Mouse (Mus musculus) hindbrain, embryonic 12.5 days (tissue): ENCODE data around the gene C130050O18Rik. TPM values are rescaled to one million over a fixed set of nuclear protein-coding genes. Genes with fewer than 3 reads are reported as not detected.
A peak's percentile ranks its signal among the peaks of the same experiment; 100 is the strongest.

ENCODE experiments used
- ATAC-seq: fragments of 200-750 bp; cut with Nextera tagmentation; 2 replicates; pipeline ENCODE4 v1.8.0; 2017; ENCODE audit warnings: moderate TSS enrichment; ENCODE audit not compliant: low FRiP score
- H3K27ac ChIP-seq: fragments of 300-500 bp; sonication (generic); 2 replicates; pipeline ENCODE4 v1.5.1; 2016; ENCODE audit warnings: mild to moderate bottlenecking
- H3K27me3 ChIP-seq: fragments of 300-500 bp; sonication (generic); 2 replicates; pipeline ENCODE4 v1.6.1; 2016; ENCODE audit warnings: mild to moderate bottlenecking
- H3K36me3 ChIP-seq: fragments of 300-500 bp; sonication (generic); 2 replicates; pipeline ENCODE4 v1.6.1; 2016; ENCODE audit warnings: mild to moderate bottlenecking
- H3K4me1 ChIP-seq: fragments of 300-500 bp; sonication (generic); 2 replicates; pipeline ENCODE4 v1.6.1; 2016
- H3K4me2 ChIP-seq: fragments of 300-500 bp; sonication (generic); replicated peaks from 2 replicates; pipeline ENCODE4 v1.6.1; 2016; ENCODE audit warnings: mild to moderate bottlenecking
- H3K4me3 ChIP-seq: fragments of 300-500 bp; sonication (generic); 2 replicates; pipeline ENCODE4 v1.5.1; 2016; ENCODE audit warnings: mild to moderate bottlenecking
- H3K9ac ChIP-seq: fragments of 300-500 bp; sonication (generic); 2 replicates; pipeline ENCODE4 v1.6.1; 2016; ENCODE audit warnings: mild to moderate bottlenecking, moderate library complexity
- H3K9me3 ChIP-seq: fragments of 300-500 bp; sonication (generic); replicated peaks from 2 replicates; pipeline ENCODE4 v1.6.1; 2016; ENCODE audit warnings: mild to moderate bottlenecking
- WGBS: fragments of 180-500 bp; shearing (Covaris S2); methylation state at CpG from one replicate; pipeline ENCODE4 v1.1.7; 2016; 5-methylcytosine and 5-hydroxymethylcytosine counted together
- microRNA counts: library from miRNA; unstranded; fragments of <30 nt; microRNA quantifications from one replicate; lab custom pipeline; 2017
- microRNA-seq: library from miRNA; unstranded; fragments of <30 nt; microRNA quantifications from one replicate; pipeline ENCODE4, GENCODE M21; 2017
- polyA plus RNA-seq: library from polyadenylated mRNA; unstranded; fragments of >200 nt; fragmentation: Nextera tagmentation; extraction: Ambion mirVana; gene quantifications from 2 replicates; pipeline ENCODE4 v1.2.1, GENCODE M21; 2016

C130050O18Rik gene
- polyA plus RNA-seq, 1 experiment from 2014 or later, result 0.45 TPM

GRCm38 (mm10) chr5:139457241-139457640, 52.2 kb downstream of the C130050O18Rik start:
- H3K9ac ChIP-seq, result no peak overlapping the region
- H3K27ac ChIP-seq, result no peak overlapping the region
- H3K27me3 ChIP-seq, result no peaks in the 10 kb centered on the region
- H3K4me2 ChIP-seq, result no peak overlapping the region
- H3K4me1 ChIP-seq, result peaks cover 15% of the 10 kb centered on the region
- H3K4me3 ChIP-seq, result no peak overlapping the region
- WGBS, result 93% methylated on average over 8 of the region's 8 CpGs
- ATAC-seq, result no peak
- H3K36me3 ChIP-seq, result peaks cover 17% of the 10 kb centered on the region; the same call in 1 of the 2 replicates
- H3K9me3 ChIP-seq, result no peaks in the 10 kb centered on the region

GRCm38 (mm10) chr5:139459938-139460337, 54.9 kb downstream of the C130050O18Rik start:
- peaks cover 15% of the 10 kb centered on the region for H3K4me1 ChIP-seq
- H3K9ac ChIP-seq, result peak overlapping the region; percentile 66
- peaks cover 5% of the 10 kb centered on the region; the same call in 1 of the 2 replicates for H3K36me3 ChIP-seq
- 13% methylated on average over 10 of the region's 10 CpGs for WGBS
- H3K27me3 ChIP-seq, result no peaks in the 10 kb centered on the region
- peak overlapping the region; percentile 86 for H3K4me2 ChIP-seq
- no peak for ATAC-seq
- H3K4me3 ChIP-seq, result peak overlapping the region; percentile 69
- no peak overlapping the region for H3K27ac ChIP-seq
- H3K9me3 ChIP-seq, result no peaks in the 10 kb centered on the region

GRCm38 (mm10) chr5:139460384-139461067, 55.4 kb downstream of the C130050O18Rik start, which contains the start of gene 3110082I17Rik:
TSS of gene 3110082I17Rik (minus strand) at chr5:139460527.
- H3K4me1 ChIP-seq, result peaks cover 15% of the 10 kb centered on the region
- ATAC-seq, result peak; percentile 98
- no peaks in the 10 kb centered on the region for H3K9me3 ChIP-seq
- no peaks in the 10 kb centered on the region for H3K36me3 ChIP-seq
- peak within 1 kb of the TSS; percentile 69 for H3K4me3 ChIP-seq
- H3K4me2 ChIP-seq, result peak within 1 kb of the TSS; percentile 86
- H3K27me3 ChIP-seq, result no peaks in the 10 kb centered on the region
- 4% methylated on average over 42 of the region's 42 CpGs for WGBS
- H3K9ac ChIP-seq, result peak within 1 kb of the TSS; percentile 66
- H3K27ac ChIP-seq, result no peak within 1 kb of the TSS

GRCm38 (mm10) chr5:139464874-139465273, 59.8 kb downstream of the C130050O18Rik start:
- 75% methylated on average over 4 of the region's 4 CpGs for WGBS
- H3K27me3 ChIP-seq, result no peaks in the 10 kb centered on the region
- peaks cover 6% of the 10 kb centered on the region for H3K4me1 ChIP-seq
- H3K4me3 ChIP-seq, result no peak overlapping the region
- no peaks in the 10 kb centered on the region for H3K9me3 ChIP-seq
- no peaks in the 10 kb centered on the region for H3K36me3 ChIP-seq
- no peak overlapping the region for H3K27ac ChIP-seq
- H3K9ac ChIP-seq, result no peak overlapping the region
- no peak for ATAC-seq
- no peak overlapping the region for H3K4me2 ChIP-seq

MicroRNAs within 50 kb of the gene (microRNA counts, 519-probe panel; counts per million panel counts)
- microRNA mmu-miR-339-3p (lab: Ali Mortazavi, UCI) (470 counts per million, percentile 58 among the panel's probes with 10 or more counts), microRNA mmu-miR-339-5p (lab: Ali Mortazavi, UCI) (470 counts per million, percentile 58 among the panel's probes with 10 or more counts)

Small RNAs within 50 kb of the gene (microRNA-seq; reads per million reads assigned to microRNA genes)
- gene Mir339, result 524 reads per million, percentile 67 among the genes with 10 or more reads in this experiment

Other genes with a start within 250 kb of the C130050O18Rik start
- gene Sun1, start 204.6 kb upstream of the C130050O18Rik start, polyA plus RNA-seq, result 50.4 and 55.3 TPM in 2 replicates
- 123 and 126 TPM in 2 replicates for gene Get4, start 153.0 kb upstream of the C130050O18Rik start, polyA plus RNA-seq
- gene Adap1, start 79.7 kb upstream of the C130050O18Rik start, polyA plus RNA-seq, result 13.1 and 13.7 TPM in 2 replicates
- 107 and 117 TPM in 2 replicates for gene Cox19, start 53.9 kb upstream of the C130050O18Rik start, polyA plus RNA-seq
- gene Cyp2w1, start 52.7 kb upstream of the C130050O18Rik start, polyA plus RNA-seq, result 0.41 and 0.46 TPM in 2 replicates
- gene Gpr146, start 27.6 kb upstream of the C130050O18Rik start, polyA plus RNA-seq, result 1.8 and 2.4 TPM in 2 replicates
- 5.0 TPM in 2 replicates for gene Gper1, start 17.9 kb downstream of the C130050O18Rik start, polyA plus RNA-seq
- 22.9 and 26.3 TPM in 2 replicates for gene 3110082I17Rik, start 55.2 kb downstream of the C130050O18Rik start, polyA plus RNA-seq
- 12.0 and 14.6 TPM in 2 replicates for gene Zfand2a, start 79.3 kb downstream of the C130050O18Rik start, polyA plus RNA-seq
- 97.3 and 99.4 TPM in 2 replicates for gene Uncx, start 138.2 kb downstream of the C130050O18Rik start, polyA plus RNA-seq